Mouse (Mus musculus) ES-E14 (cell line): ENCODE results near the gene Usp29.

Experiments
- CHD2 ChIP-seq: IDR thresholded peaks from 2 replicates; pipeline ENCODE4 v1.6.1; 2014; ENCODE audit warnings: mild to moderate bottlenecking, low read depth, low read length, inconsistent platforms
- HCFC1 ChIP-seq: IDR thresholded peaks from 2 replicates; pipeline ENCODE4 v1.6.1; 2012; ENCODE audit warnings: low read length, inconsistent platforms, borderline replicate concordance; ENCODE audit not compliant: insufficient read depth
- MAFK ChIP-seq: IDR thresholded peaks from 2 replicates; pipeline ENCODE4 v1.6.1; 2014; ENCODE audit warnings: mild to moderate bottlenecking, low read depth, low read length, inconsistent platforms; ENCODE audit not compliant: insufficient read depth
- ZC3H11A ChIP-seq: IDR thresholded peaks from 2 replicates; pipeline ENCODE4 v1.6.1; 2012; ENCODE audit warnings: low read depth, mild to moderate bottlenecking, inconsistent platforms, low read length, borderline replicate concordance
- ZNF384 ChIP-seq: IDR thresholded peaks from 2 replicates; pipeline ENCODE4 v1.6.1; 2012; ENCODE audit warnings: low read depth, low read length, inconsistent platforms

GRCm38 (mm10) chr7:6814971-6815370, 84.6 kb downstream of the Usp29 start:
- TF ChIP-seq MAFK (no peak), CHD2 (no peak), HCFC1 (no peak), ZC3H11A (no peak), ZNF384 (no peak)
